Mouse (Mus musculus) lung, adult 2 months (tissue): Measurements from ENCODE around the gene Tcte1. TPM values are rescaled to one million over a fixed set of nuclear protein-coding genes. Genes with fewer than 3 reads are reported as not detected.

Source experiments
- DNase-seq: peaks from one replicate; pipeline ENCODE4 v3.0.0; 2022
- H3K4me1 ChIP-seq: fragments of 200-500 bp; 2 replicates; pipeline ENCODE4 v1.6.1; 2011; ENCODE audit warnings: low read length; ENCODE audit not compliant: control insufficient read depth, insufficient read depth
- H3K4me3 ChIP-seq: fragments of 200-500 bp; replicated peaks from 2 replicates; pipeline ENCODE3; 2011; ENCODE audit warnings: low read depth, mild to moderate bottlenecking, control low read depth, low read length; ENCODE audit errors: extremely low read depth
- CTCF ChIP-seq: fragments of 200-500 bp; IDR thresholded peaks from 2 replicates; pipeline ENCODE4 v1.5.1; 2011; ENCODE audit warnings: mild to moderate bottlenecking, low read length, control low read depth; ENCODE audit not compliant: insufficient read depth
- POLR2A ChIP-seq: fragments of 200-500 bp; IDR thresholded peaks from 2 replicates; pipeline ENCODE4 v1.6.1; 2011; ENCODE audit warnings: low read depth, mild to moderate bottlenecking, control low read depth, low read length, borderline replicate concordance; ENCODE audit errors: extremely low read depth
- WGBS: fragments of 180-500 bp; shearing (Covaris S2); methylation state at CpG from one replicate; pipeline ENCODE4 v1.1.7; 2018; 5-methylcytosine and 5-hydroxymethylcytosine counted together
- polyA plus RNA-seq: library from polyadenylated mRNA; depleted of rRNA; stranded (reverse); fragments of >200 nt; gene quantifications from 2 replicates; pipeline ENCODE4 v1.2.3, GENCODE M21; 2012

The Tcte1 gene
- polyA plus RNA-seq, 1 experiment: 11.0 TPM

DNA sequence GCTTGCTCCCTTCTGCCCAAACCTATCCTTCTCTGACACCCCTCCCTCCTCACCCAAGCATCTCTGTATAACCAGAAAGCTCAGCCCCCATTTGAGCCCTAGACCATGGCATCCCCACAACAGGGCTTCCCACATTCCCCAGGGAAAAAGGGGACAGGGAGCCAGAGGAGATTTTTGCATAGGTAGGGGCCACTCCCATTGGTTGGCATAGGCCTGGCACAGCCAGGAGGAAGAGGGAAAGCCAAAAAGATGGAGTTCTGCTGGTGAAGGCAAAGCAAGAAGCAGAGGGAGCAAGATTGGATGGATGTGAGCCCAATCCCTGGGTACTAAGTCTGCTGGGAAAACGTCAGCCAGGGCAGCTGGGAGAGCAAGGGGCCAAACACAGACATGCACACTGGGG lies 19.9 kb downstream of the Tcte1 start:
- DNase-seq: no peak
- H3K4me3 ChIP-seq: no peak overlapping the region
- WGBS: 37% methylated on average over 1 of the region's 1 CpGs
- TF ChIP-seq CTCF (no peak), POLR2A (no peak)
- H3K4me1 ChIP-seq: peaks cover 3% of the 10 kb centered on the region

- H3K4me1 ChIP-seq: peaks cover 3% of the 10 kb centered on the region
- no peak for DNase-seq
- H3K4me3 ChIP-seq: no peak overlapping the region
- TF ChIP-seq CTCF: no peak
- TF ChIP-seq POLR2A: no peak
- WGBS: 8% methylated on average over 24 of the region's 24 CpGs
These were observed 21.0 kb downstream of the Tcte1 start for GRCm38 (mm10) chr17:45544001-45544872.

DNA sequence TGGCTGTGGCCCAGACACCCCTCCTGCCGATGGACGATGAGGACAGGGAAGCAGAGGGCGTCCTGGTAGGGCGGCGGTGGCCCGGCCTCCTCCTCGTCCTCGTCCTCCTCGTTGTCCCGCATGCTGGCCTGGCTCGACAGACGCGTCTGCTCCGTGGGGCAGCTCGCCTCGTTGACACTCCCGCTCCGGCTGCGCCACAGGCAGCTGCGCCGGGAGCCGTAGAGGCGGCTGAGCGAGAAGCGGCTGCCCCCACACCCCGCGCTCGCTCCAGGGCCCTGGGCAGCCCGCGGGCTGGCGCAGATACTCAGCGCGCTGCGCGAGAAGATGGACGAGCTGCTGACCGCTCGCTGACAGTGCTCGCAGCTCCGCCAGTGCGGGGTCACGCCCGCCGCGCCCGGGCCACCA lies 21.6 kb downstream of the Tcte1 start:
- DNase-seq: no peak
- Histone ChIP-seq H3K4me1 (peaks cover 5% of the 10 kb centered on the region), H3K4me3 (no peak overlapping the region)
- no peak for TF ChIP-seq CTCF
- TF ChIP-seq POLR2A: no peak
- 7% methylated on average over 46 of the region's 46 CpGs for WGBS

DNA sequence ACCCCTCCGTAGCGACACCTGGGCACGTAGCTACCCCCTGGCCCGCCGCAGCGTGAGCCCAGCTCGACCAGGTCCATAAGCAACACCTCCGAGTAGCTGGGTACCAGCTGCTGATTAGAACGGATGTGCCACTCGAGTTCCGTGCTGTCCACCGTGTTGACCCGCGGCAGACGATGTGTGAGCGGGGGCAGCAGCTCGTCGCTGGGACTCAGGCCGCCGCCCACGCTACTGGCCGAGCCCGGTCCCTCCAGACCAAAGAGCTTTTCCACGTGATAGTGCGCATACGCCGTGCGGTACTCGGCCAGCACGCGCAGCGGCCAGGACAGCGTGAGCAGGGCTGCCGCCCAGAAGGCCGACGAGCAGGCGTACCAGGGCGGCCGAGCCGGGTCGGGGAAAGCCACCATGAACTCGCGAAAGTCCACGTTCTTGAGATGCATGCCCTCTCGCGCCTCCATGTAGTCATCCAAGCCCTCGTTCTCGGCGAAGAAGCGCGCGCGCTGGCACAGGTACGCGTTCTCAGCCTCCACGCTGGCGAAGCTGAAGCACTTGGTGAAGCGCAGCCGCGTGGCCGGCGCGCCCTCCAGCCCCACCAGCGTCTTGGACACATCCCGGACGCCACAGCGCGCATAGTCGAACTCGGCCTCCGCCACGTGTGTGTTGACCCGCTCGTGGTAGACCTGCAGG lies 22.2 kb downstream of the Tcte1 start:
- no peak for DNase-seq
- Histone ChIP-seq H3K4me3 (no peak overlapping the region), H3K4me1 (peaks cover 5% of the 10 kb centered on the region)
- TF ChIP-seq POLR2A: no peak
- TF ChIP-seq CTCF: no peak
- WGBS: 7% methylated on average over 74 of the region's 74 CpGs

- H3K4me1 ChIP-seq: peaks cover 5% of the 10 kb centered on the region
- WGBS: 74% methylated on average over 16 of the region's 16 CpGs
- TF ChIP-seq CTCF: no peak
- no peak for TF ChIP-seq POLR2A
- DNase-seq: no peak
- no peak overlapping the region for H3K4me3 ChIP-seq
These were observed 23.7 kb downstream of the Tcte1 start for GRCm38 (mm10) chr17:45546941-45547340.

GRCm38 (mm10) chr17:45547461-45548190 lies 24.4 kb downstream of the Tcte1 start:
- DNase-seq: no peak
- TF ChIP-seq POLR2A (no peak), CTCF (no peak)
- Histone ChIP-seq H3K4me3 (no peak overlapping the region), H3K4me1 (peaks cover 5% of the 10 kb centered on the region)
- WGBS: 68% methylated on average over 5 of the region's 5 CpGs

DNA sequence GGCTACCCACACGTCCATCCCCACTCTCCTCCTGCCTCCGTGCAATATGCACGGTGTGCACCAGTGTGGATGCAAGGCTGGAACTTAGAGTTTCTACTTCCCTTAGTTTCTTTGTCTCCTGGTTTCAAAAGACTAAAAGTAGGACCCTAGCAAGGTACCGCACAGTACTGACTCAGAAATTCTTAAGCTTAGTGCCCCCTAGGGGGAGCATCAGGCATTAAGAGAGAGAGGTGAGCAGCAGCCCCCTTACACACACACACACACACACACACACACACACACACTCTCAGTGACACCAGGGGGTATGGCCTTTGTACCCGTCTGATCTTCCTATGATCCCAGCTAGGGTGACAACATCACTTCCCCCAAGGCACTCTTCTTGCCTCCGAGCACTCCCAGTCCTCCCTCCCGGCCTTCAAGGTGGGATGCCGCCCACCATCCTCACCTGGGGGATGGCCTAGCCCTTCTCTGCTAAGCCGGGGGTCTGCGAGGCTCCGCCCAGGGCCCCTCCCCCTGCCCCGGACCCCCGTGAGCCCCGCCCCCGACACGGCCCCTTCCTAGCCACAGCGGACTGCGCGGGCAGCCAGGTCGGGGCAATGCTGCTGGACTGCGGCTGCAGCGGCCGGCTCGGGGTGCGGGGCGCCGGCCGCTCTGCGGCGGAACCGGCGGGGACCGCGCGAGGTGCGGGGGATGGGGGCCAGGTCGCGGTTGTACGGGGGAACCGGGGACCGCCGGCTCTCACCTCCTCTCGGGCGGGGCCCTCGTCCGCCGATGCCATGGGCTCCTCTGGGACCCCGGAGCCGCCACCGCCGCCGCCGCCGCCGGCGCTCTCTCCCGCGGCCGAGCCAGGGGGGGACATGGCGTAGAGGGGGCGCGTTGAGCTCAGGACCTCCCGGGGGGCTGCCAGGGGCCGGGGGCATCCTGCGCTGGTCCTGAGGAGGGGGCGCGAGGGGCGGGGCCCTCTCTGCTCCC lies 25.6 kb downstream of the Tcte1 start:
- WGBS: 4% methylated on average over 61 of the region's 68 CpGs
- TF ChIP-seq CTCF: no peak
- TF ChIP-seq POLR2A: no peak
- DNase-seq: no peak
- no peak overlapping the region for H3K4me3 ChIP-seq
- H3K4me1 ChIP-seq: peaks cover 5% of the 10 kb centered on the region

DNA sequence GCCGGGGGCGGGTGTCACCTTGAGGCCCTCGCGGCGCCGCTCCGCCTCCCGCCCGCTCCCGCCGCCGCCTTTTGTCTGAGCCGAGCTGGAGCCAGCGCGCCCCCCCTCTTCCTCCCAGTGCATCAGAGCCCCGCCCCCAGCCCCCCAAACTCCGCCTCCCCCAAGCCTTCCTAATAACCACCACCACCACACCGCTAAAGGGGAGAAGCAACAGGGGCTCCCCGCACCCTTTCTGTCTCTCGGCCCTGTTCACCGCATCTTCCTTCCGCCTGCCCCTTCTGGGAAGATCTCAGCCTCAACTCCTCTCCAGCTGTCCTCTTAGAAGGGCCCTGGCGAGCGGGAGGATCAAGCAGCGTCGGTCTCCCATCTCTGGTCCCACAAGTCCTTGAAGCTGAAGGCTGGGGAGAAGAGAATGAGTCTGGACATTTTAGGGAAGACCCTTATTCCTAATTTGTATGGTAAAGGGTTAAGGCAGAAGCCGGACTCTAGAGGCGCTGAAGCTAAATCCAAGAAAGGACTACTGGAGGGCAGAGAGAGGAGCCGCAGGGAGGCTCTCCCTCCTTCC lies 26.5 kb downstream of the Tcte1 start, which contains the start of gene Tmem151b:
TSS of gene Tmem151b (minus strand) at position 61 of the 565 bp plus-strand sequence.
- TF ChIP-seq CTCF (no peak), POLR2A (no peak)

DNA sequence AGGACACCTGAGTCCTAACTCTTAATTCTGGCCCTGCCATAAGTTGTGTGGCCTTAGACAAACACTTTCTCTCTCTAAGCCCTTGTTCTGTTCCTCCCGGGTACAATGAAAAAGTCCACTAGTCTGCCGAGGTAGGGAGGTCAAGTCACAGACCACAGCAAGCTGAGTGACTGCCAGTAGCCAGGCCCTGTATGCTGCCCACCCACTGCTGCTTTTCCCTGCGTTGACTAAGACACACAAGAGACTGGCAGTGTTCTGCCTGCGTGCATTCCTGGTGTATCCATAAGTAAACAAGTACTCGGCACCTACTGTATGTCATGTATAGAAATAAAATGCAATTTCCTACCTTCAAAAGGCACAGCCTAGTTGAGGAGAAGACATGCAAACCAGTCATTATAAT lies 27.0 kb downstream of the Tcte1 start:
- peaks cover 3% of the 10 kb centered on the region for H3K4me1 ChIP-seq
- no peak overlapping the region for H3K4me3 ChIP-seq
- TF ChIP-seq CTCF: no peak
- TF ChIP-seq POLR2A: no peak
- 23% methylated on average over 5 of the region's 5 CpGs for WGBS
- DNase-seq: no peak

More for the DNA sequence above, 26.5 kb downstream of the Tcte1 start, which contains the start of gene Tmem151b:
- no peak within 1 kb of the TSS for H3K4me3 ChIP-seq
- H3K4me1 ChIP-seq: peaks cover 5% of the 10 kb centered on the region
- WGBS: 3% methylated on average over 15 of the region's 29 CpGs
- no peak for DNase-seq
